Mouse (Mus musculus): ENCODE results near the gene Camk1g.

DNA sequence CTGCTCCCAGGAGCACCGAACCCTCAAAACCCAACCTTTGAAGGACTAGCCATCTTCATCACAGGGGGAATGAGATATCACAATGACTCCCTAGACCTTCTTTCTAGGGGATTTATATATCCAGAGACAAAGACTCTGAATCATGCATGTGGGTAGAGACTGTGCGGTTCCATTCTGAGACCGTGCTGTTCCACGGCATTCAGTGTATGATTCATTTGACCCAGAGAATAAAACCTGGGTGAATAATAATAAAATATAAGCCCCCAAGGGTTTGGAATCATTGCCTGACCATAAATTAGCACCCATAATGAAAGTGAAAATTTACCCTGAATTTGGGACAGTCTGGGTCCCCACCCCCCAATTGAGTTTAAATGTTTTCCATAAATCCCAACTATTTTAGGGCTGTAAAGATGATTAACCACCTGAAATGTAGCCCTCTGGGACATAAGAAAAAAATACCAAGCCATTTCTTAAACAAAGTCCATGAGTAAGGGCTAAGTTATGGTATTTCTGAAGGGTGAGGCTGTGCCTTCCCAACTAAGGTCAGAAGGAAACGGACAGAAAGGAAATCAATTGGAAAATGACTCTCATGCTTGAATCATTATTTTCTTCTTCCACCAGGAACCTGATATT lies 43.4 kb upstream of the Camk1g start:
- TF ChIP-seq CTCF (IDR thresholded peaks at IDR 0.05; ENCODE audit: extremely low read depth, insufficient read depth, low read length) (no peak), POLR2A (IDR thresholded peaks at IDR 0.05; ENCODE audit: extremely low read depth, insufficient read depth, low read length) (no peak)

Data from cortical plate, adult 2 months (tissue).